Mouse (Mus musculus): ENCODE measurements around the gene Cfap43. TPM values are rescaled to one million over a fixed set of nuclear protein-coding genes. Genes with fewer than 3 reads are reported as not detected.
"Not testable (repeated sequence)": the region's sequence is repeated elsewhere in the genome, so short reads cannot be mapped to it uniquely, and the experiment has no call there.

Cfap43 gene
- polyA plus RNA-seq, 1 experiment from 2014 or later = 0.97 TPM

GRCm38 (mm10) chr19:47849735-47850134 is 69.4 kb downstream of the Cfap43 start:
- WGBS = 80% methylated on average over 3 of the region's 3 CpGs
- Histone ChIP-seq H3K4me2 (replicated peaks; ENCODE audit: low read depth, low read length) (no peak overlapping the region), H3K27ac (ENCODE audit: low read length) (no peak overlapping the region), H3K36me3 (ENCODE audit: control insufficient read depth, insufficient read depth, low read length) (no peaks in the 10 kb centered on the region), H3K9ac (replicated peaks; ENCODE audit: low read depth, low read length) (no peak overlapping the region), H3K4me3 (ENCODE audit: low read depth, low read length) (no peak overlapping the region), H3K4me1 (ENCODE audit: control insufficient read depth, insufficient read depth, low read length) (0 out of 2 replicates have a peak, but pooled peaks cover 7% of the 10 kb centered on the region), H3K9me3 (ENCODE audit: control insufficient read depth, low read depth, low read length) (no peaks in the 10 kb centered on the region), H3K27me3 (ENCODE audit: control insufficient read depth, insufficient read depth, low read length) (no peaks in the 10 kb centered on the region)
- no peak for ATAC-seq (ENCODE audit: insufficient number of reproducible peaks, insufficient read depth, low FRiP score, low read depth)

GRCm38 (mm10) chr19:47841234-47841633 is 77.9 kb downstream of the Cfap43 start:
- ATAC-seq (ENCODE audit: insufficient number of reproducible peaks, insufficient read depth, low FRiP score, low read depth); H3K4me1 ChIP-seq (ENCODE audit: control insufficient read depth, insufficient read depth, low read length); H3K9ac ChIP-seq (replicated peaks; ENCODE audit: low read depth, low read length); H3K4me3 ChIP-seq (ENCODE audit: low read depth, low read length); H3K4me2 ChIP-seq (replicated peaks; ENCODE audit: low read depth, low read length); H3K36me3 ChIP-seq (ENCODE audit: control insufficient read depth, insufficient read depth, low read length); H3K27ac ChIP-seq (ENCODE audit: low read length); H3K27me3 ChIP-seq (ENCODE audit: control insufficient read depth, insufficient read depth, low read length); H3K9me3 ChIP-seq (ENCODE audit: control insufficient read depth, low read depth, low read length): not testable (repeated sequence)
- WGBS = 82% methylated on average over 15 of the region's 15 CpGs

GRCm38 (mm10) chr19:47837527-47837901 is 81.6 kb downstream of the Cfap43 start:
- WGBS = under 1% methylated on average over 6 of the region's 6 CpGs
- H3K9me3 ChIP-seq (ENCODE audit: control insufficient read depth, low read depth, low read length) = no peaks in the 10 kb centered on the region
- H3K4me3 ChIP-seq (ENCODE audit: low read depth, low read length) = peak overlapping the region; percentile 41
- no peaks in the 10 kb centered on the region for H3K36me3 ChIP-seq (ENCODE audit: control insufficient read depth, insufficient read depth, low read length)
- no peaks in the 10 kb centered on the region for H3K4me1 ChIP-seq (ENCODE audit: control insufficient read depth, insufficient read depth, low read length)
- H3K4me2 ChIP-seq (replicated peaks; ENCODE audit: low read depth, low read length) = peak overlapping the region; percentile 76
- no peak for ATAC-seq (ENCODE audit: insufficient number of reproducible peaks, insufficient read depth, low FRiP score, low read depth)
- no peaks in the 10 kb centered on the region for H3K27me3 ChIP-seq (ENCODE audit: control insufficient read depth, insufficient read depth, low read length)
- no peak overlapping the region for H3K27ac ChIP-seq (ENCODE audit: low read length)
- H3K9ac ChIP-seq (replicated peaks; ENCODE audit: low read depth, low read length) = no peak overlapping the region

GRCm38 (mm10) chr19:47836701-47837526 is 82.2 kb downstream of the Cfap43 start:
- WGBS = 5% methylated on average over 49 of the region's 49 CpGs
- H3K4me1 ChIP-seq (ENCODE audit: control insufficient read depth, insufficient read depth, low read length) = no peaks in the 10 kb centered on the region
- no peak overlapping the region for H3K9ac ChIP-seq (replicated peaks; ENCODE audit: low read depth, low read length)
- peak overlapping the region; percentile 41 for H3K4me3 ChIP-seq (ENCODE audit: low read depth, low read length)
- peak overlapping the region; percentile 76 for H3K4me2 ChIP-seq (replicated peaks; ENCODE audit: low read depth, low read length)
- H3K27me3 ChIP-seq (ENCODE audit: control insufficient read depth, insufficient read depth, low read length) = no peaks in the 10 kb centered on the region
- H3K27ac ChIP-seq (ENCODE audit: low read length) = no peak overlapping the region
- no peaks in the 10 kb centered on the region for H3K36me3 ChIP-seq (ENCODE audit: control insufficient read depth, insufficient read depth, low read length)
- ATAC-seq (ENCODE audit: insufficient number of reproducible peaks, insufficient read depth, low FRiP score, low read depth) = peak; percentile 78
- no peaks in the 10 kb centered on the region for H3K9me3 ChIP-seq (ENCODE audit: control insufficient read depth, low read depth, low read length)

- H3K27ac ChIP-seq (ENCODE audit: low read length) = peak overlapping the region; percentile 76; the same call in 1 of the 2 replicates
- no peak for ATAC-seq (ENCODE audit: insufficient number of reproducible peaks, insufficient read depth, low FRiP score, low read depth)
Observed at GRCm38 (mm10) chr19:47835776-47836175, 83.3 kb downstream of the Cfap43 start.

GRCm38 (mm10) chr19:47834614-47835013 is 84.5 kb downstream of the Cfap43 start:
- Histone ChIP-seq H3K9ac (replicated peaks; ENCODE audit: low read depth, low read length) (no peak overlapping the region), H3K4me2 (replicated peaks; ENCODE audit: low read depth, low read length) (no peak overlapping the region), H3K27me3 (ENCODE audit: control insufficient read depth, insufficient read depth, low read length) (no peaks in the 10 kb centered on the region), H3K4me1 (ENCODE audit: control insufficient read depth, insufficient read depth, low read length) (no peaks in the 10 kb centered on the region), H3K4me3 (ENCODE audit: low read depth, low read length) (no peak overlapping the region), H3K9me3 (ENCODE audit: control insufficient read depth, low read depth, low read length) (no peaks in the 10 kb centered on the region), H3K36me3 (ENCODE audit: control insufficient read depth, insufficient read depth, low read length) (no peaks in the 10 kb centered on the region), H3K27ac (ENCODE audit: low read length) (peak overlapping the region; percentile 76)
- peak; percentile 56 for ATAC-seq (ENCODE audit: insufficient number of reproducible peaks, insufficient read depth, low FRiP score, low read depth)
- 72% methylated on average over 5 of the region's 5 CpGs for WGBS

More at GRCm38 (mm10) chr19:47835776-47836175, 83.3 kb downstream of the Cfap43 start:
- WGBS = 84% methylated on average over 7 of the region's 7 CpGs
- H3K4me1 ChIP-seq (ENCODE audit: control insufficient read depth, insufficient read depth, low read length) = no peaks in the 10 kb centered on the region
- no peaks in the 10 kb centered on the region for H3K27me3 ChIP-seq (ENCODE audit: control insufficient read depth, insufficient read depth, low read length)
- H3K4me2 ChIP-seq (replicated peaks; ENCODE audit: low read depth, low read length) = no peak overlapping the region
- H3K9me3 ChIP-seq (ENCODE audit: control insufficient read depth, low read depth, low read length) = no peaks in the 10 kb centered on the region
- no peaks in the 10 kb centered on the region for H3K36me3 ChIP-seq (ENCODE audit: control insufficient read depth, insufficient read depth, low read length)
- no peak overlapping the region for H3K4me3 ChIP-seq (ENCODE audit: low read depth, low read length)
- no peak overlapping the region for H3K9ac ChIP-seq (replicated peaks; ENCODE audit: low read depth, low read length)

- Histone ChIP-seq H3K27ac (ENCODE audit: low read length) (no peak overlapping the region), H3K9me3 (ENCODE audit: control insufficient read depth, low read depth, low read length) (no peaks in the 10 kb centered on the region), H3K36me3 (ENCODE audit: control insufficient read depth, insufficient read depth, low read length) (no peaks in the 10 kb centered on the region), H3K9ac (replicated peaks; ENCODE audit: low read depth, low read length) (no peak overlapping the region), H3K4me3 (ENCODE audit: low read depth, low read length) (no peak overlapping the region), H3K27me3 (ENCODE audit: control insufficient read depth, insufficient read depth, low read length) (no peaks in the 10 kb centered on the region), H3K4me2 (replicated peaks; ENCODE audit: low read depth, low read length) (no peak overlapping the region), H3K4me1 (ENCODE audit: control insufficient read depth, insufficient read depth, low read length) (no peaks in the 10 kb centered on the region)
- no peak for ATAC-seq (ENCODE audit: insufficient number of reproducible peaks, insufficient read depth, low FRiP score, low read depth)
- 78% methylated on average over 16 of the region's 16 CpGs for WGBS
Observed at GRCm38 (mm10) chr19:47832316-47832715, 86.8 kb downstream of the Cfap43 start.

GRCm38 (mm10) chr19:47831111-47831510 is 88.0 kb downstream of the Cfap43 start:
- H3K4me2 ChIP-seq (replicated peaks; ENCODE audit: low read depth, low read length) = no peak overlapping the region
- no peaks in the 10 kb centered on the region for H3K36me3 ChIP-seq (ENCODE audit: control insufficient read depth, insufficient read depth, low read length)
- no peaks in the 10 kb centered on the region for H3K9me3 ChIP-seq (ENCODE audit: control insufficient read depth, low read depth, low read length)
- no peak overlapping the region for H3K9ac ChIP-seq (replicated peaks; ENCODE audit: low read depth, low read length)
- H3K4me3 ChIP-seq (ENCODE audit: low read depth, low read length) = no peak overlapping the region
- H3K27ac ChIP-seq (ENCODE audit: low read length) = no peak overlapping the region
- no peak for ATAC-seq (ENCODE audit: insufficient number of reproducible peaks, insufficient read depth, low FRiP score, low read depth)
- H3K27me3 ChIP-seq (ENCODE audit: control insufficient read depth, insufficient read depth, low read length) = no peaks in the 10 kb centered on the region
- WGBS = 91% methylated on average over 8 of the region's 8 CpGs
- H3K4me1 ChIP-seq (ENCODE audit: control insufficient read depth, insufficient read depth, low read length) = no peaks in the 10 kb centered on the region

Measured in stomach, embryonic 14.5 days (tissue).